Mouse (Mus musculus) limb, embryonic 14.5 days (tissue): ENCODE results near the gene Mtus2. TPM values are rescaled to one million over a fixed set of nuclear protein-coding genes. Genes with fewer than 3 reads are reported as not detected.

ENCODE experiments used
- ATAC-seq: fragments of 200-750 bp; cut with Nextera tagmentation; 2 replicates; pipeline ENCODE4 v1.8.0; 2017; ENCODE audit warnings: low read depth, moderate number of reproducible peaks, moderate TSS enrichment; ENCODE audit not compliant: low FRiP score
- DNase-seq: peaks from one replicate; pipeline ENCODE4 v3.0.0-alpha.2; 2015; ENCODE audit warnings: low spot score
- H3K27ac ChIP-seq: fragments of 300-500 bp; sonication (generic); replicated peaks from 2 replicates; pipeline ENCODE4 v1.5.1; 2014; ENCODE audit warnings: low read depth, mild to moderate bottlenecking, low read length, moderate library complexity, mixed read lengths
- H3K27me3 ChIP-seq: fragments of 300-500 bp; sonication (generic); 2 replicates; pipeline ENCODE4 v1.6.1; 2014; ENCODE audit warnings: low read length, mixed read lengths; ENCODE audit not compliant: control insufficient read depth, insufficient read depth
- H3K36me3 ChIP-seq: fragments of 300-500 bp; sonication (generic); 2 replicates; pipeline ENCODE4 v1.6.1; 2014; ENCODE audit warnings: mild to moderate bottlenecking, low read length, moderate library complexity, mixed read lengths; ENCODE audit not compliant: control insufficient read depth, insufficient read depth
- H3K4me1 ChIP-seq: fragments of 300-500 bp; sonication (generic); 2 replicates; pipeline ENCODE4 v1.6.1; 2014; ENCODE audit warnings: antibody characterized with exemption, low read length, mixed read lengths; ENCODE audit not compliant: control insufficient read depth, insufficient read depth
- H3K4me2 ChIP-seq: fragments of 300-500 bp; sonication (generic); replicated peaks from 2 replicates; pipeline ENCODE4 v1.6.1; 2014; ENCODE audit warnings: low read depth, mild to moderate bottlenecking, low read length, moderate library complexity; ENCODE audit not compliant: severe bottlenecking
- H3K4me3 ChIP-seq: fragments of 300-500 bp; sonication (generic); replicated peaks from 2 replicates; pipeline ENCODE4 v1.5.1; 2014; ENCODE audit warnings: low read length
- H3K9ac ChIP-seq: fragments of 300-500 bp; sonication (generic); 2 replicates; pipeline ENCODE4 v1.6.1; 2014; ENCODE audit warnings: mild to moderate bottlenecking, low read depth, low read length, moderate library complexity; ENCODE audit not compliant: severe bottlenecking
- H3K9me3 ChIP-seq: fragments of 300-500 bp; sonication (generic); 2 replicates; pipeline ENCODE4 v1.6.1; 2016; ENCODE audit warnings: low read length; ENCODE audit not compliant: control insufficient read depth
- POLR2A ChIP-seq: fragments of 200-500 bp; IDR thresholded peaks from 2 replicates; pipeline ENCODE4 v1.8.0; 2012; ENCODE audit warnings: inconsistent platforms, mild to moderate bottlenecking, moderate library complexity, borderline replicate concordance; ENCODE audit not compliant: insufficient read depth, insufficient read length; ENCODE audit errors: extremely low read depth
- WGBS: fragments of 180-500 bp; shearing (Covaris S2); extraction: QIAGEN DNeasy Blood & Tissue Kit; methylation state at CpG from one replicate; pipeline ENCODE4 v1.1.7; 2014; 5-methylcytosine and 5-hydroxymethylcytosine counted together
- polyA plus RNA-seq, 2 experiments: library from polyadenylated mRNA; depleted of rRNA in 1 of 2; stranded (reverse) in 1 of 2; unstranded in 1 of 2; fragments of >200 nt; fragmentation: Nextera tagmentation in 1 of 2; extraction: Ambion mirVana in 1 of 2; gene quantifications; 2 replicates each; pipeline versions ENCODE4 v1.2.1 to v1.2.3; 2012 to 2014

Mtus2 gene
- polyA plus RNA-seq, 2 experiments, result 3.2 to 5.5 TPM

- Histone ChIP-seq H3K36me3 (no peaks in the 10 kb centered on the region), H3K27ac (no peak overlapping the region), H3K9ac (no peak overlapping the region), H3K4me3 (no peak overlapping the region), H3K4me1 (no peaks in the 10 kb centered on the region), H3K4me2 (peak overlapping the region; percentile 14), H3K9me3 (no peaks in the 10 kb centered on the region), H3K27me3 (no peaks in the 10 kb centered on the region)
- DNase-seq (peak; percentile 54), ATAC-seq (peak; percentile 76; the same call in 1 of the 2 replicates)
- WGBS, result 15% methylated on average over 20 of the region's 20 CpGs
- no peak for TF ChIP-seq POLR2A
Measured at GRCm38 (mm10) chr5:147992581-147993378, 35.7 kb downstream of the Mtus2 start.

- no peak for TF ChIP-seq POLR2A
- Histone ChIP-seq H3K4me3 (no peak overlapping the region), H3K4me2 (no peak overlapping the region)
Measured at GRCm38 (mm10) chr5:148005263-148005662, 48.1 kb downstream of the Mtus2 start.

GRCm38 (mm10) chr5:148012156-148012555 is 55.0 kb downstream of the Mtus2 start:
- WGBS, result 76% methylated on average over 5 of the region's 5 CpGs
- H3K27ac ChIP-seq, result no peak overlapping the region
- no peak overlapping the region for H3K9ac ChIP-seq
- ATAC-seq (no peak), DNase-seq (no peak)
- H3K9me3 ChIP-seq, result no peaks in the 10 kb centered on the region
- no peaks in the 10 kb centered on the region for H3K36me3 ChIP-seq
- no peak overlapping the region for H3K4me2 ChIP-seq
- no peak for TF ChIP-seq POLR2A
- H3K27me3 ChIP-seq, result no peaks in the 10 kb centered on the region
- no peak overlapping the region for H3K4me3 ChIP-seq
- H3K4me1 ChIP-seq, result no peaks in the 10 kb centered on the region

More at GRCm38 (mm10) chr5:148005263-148005662, 48.1 kb downstream of the Mtus2 start:
- no peaks in the 10 kb centered on the region for H3K9me3 ChIP-seq
- H3K4me1 ChIP-seq, result no peaks in the 10 kb centered on the region
- no peak overlapping the region for H3K27ac ChIP-seq
- H3K9ac ChIP-seq, result no peak overlapping the region
- WGBS, result 27% methylated on average over 4 of the region's 4 CpGs
- no peak for ATAC-seq
- no peak for DNase-seq
- no peaks in the 10 kb centered on the region for H3K27me3 ChIP-seq
- no peaks in the 10 kb centered on the region for H3K36me3 ChIP-seq

GRCm38 (mm10) chr5:148014133-148014854 is 57.2 kb downstream of the Mtus2 start:
- TF ChIP-seq POLR2A, result no peak
- ATAC-seq, result no peak
- no peak for DNase-seq
- H3K4me2 ChIP-seq, result no peak overlapping the region
- no peaks in the 10 kb centered on the region for H3K36me3 ChIP-seq
- no peak overlapping the region for H3K9ac ChIP-seq
- H3K4me3 ChIP-seq, result no peak overlapping the region
- H3K4me1 ChIP-seq, result no peaks in the 10 kb centered on the region
- 0 out of 2 replicates have a peak, but pooled peaks cover 3% of the 10 kb centered on the region for H3K9me3 ChIP-seq
- H3K27me3 ChIP-seq, result no peaks in the 10 kb centered on the region
- no peak overlapping the region for H3K27ac ChIP-seq
- 69% methylated on average over 6 of the region's 6 CpGs for WGBS

- DNase-seq (no peak), ATAC-seq (no peak)
- Histone ChIP-seq H3K9me3 (0 out of 2 replicates have a peak, but pooled peaks cover 3% of the 10 kb centered on the region), H3K4me2 (no peak overlapping the region), H3K4me1 (no peaks in the 10 kb centered on the region), H3K36me3 (no peaks in the 10 kb centered on the region), H3K27ac (no peak overlapping the region), H3K4me3 (no peak overlapping the region), H3K27me3 (no peaks in the 10 kb centered on the region), H3K9ac (no peak overlapping the region)
- no peak for TF ChIP-seq POLR2A
- WGBS, result 91% methylated on average over 8 of the region's 8 CpGs
Measured at GRCm38 (mm10) chr5:148015383-148015782, 58.3 kb downstream of the Mtus2 start.
